Mouse (Mus musculus): ENCODE data around the gene Slc38a3. TPM values are rescaled to one million over a fixed set of nuclear protein-coding genes. Genes with fewer than 3 reads are reported as not detected.

Slc38a3 gene
- polyA plus RNA-seq, 1 experiment from 2014 or later, result 7.2 TPM

DNA sequence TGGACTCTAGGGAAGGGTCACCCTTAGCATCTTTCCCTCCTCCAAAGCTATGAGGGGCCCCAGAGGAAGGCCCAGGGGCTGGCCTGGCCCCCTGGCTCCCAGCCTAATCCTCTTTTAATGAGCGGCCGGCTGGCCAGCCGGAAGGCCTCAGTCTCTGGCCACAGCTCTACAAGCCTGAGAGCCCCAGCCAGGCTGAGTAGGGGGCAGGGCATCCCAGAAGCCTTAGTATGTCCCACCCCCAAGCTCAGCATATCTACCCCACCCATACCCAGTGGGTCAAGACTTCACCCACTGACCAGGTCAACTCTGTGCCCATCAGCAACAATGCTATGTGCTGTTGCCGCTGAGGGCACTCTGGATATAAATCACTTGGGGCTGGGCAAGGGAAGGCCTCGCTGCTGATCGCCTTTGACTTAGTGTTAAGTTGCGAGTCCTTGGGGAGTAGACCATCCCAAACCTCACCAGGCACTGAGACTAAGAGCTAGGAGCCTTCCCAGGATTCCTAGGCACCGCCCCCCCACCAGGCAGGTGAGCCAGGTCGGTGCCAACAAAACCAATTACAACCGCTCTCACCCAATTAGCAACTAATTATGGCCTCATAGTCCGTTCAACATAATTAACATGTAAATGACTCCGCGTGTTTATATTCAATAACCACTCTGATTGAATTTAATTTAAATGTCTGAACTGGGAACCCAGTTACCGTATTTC, 28.6 kb upstream of the Slc38a3 start:
- Histone ChIP-seq H3K9me3 (ENCODE audit: control insufficient read depth, low read length) (no peaks in the 10 kb centered on the region), H3K9ac (ENCODE audit: low read length) (no peak overlapping the region), H3K27me3 (ENCODE audit: control insufficient read depth, insufficient read depth, low read length) (no peaks in the 10 kb centered on the region), H3K36me3 (ENCODE audit: control insufficient read depth, insufficient read depth, low read length) (no peaks in the 10 kb centered on the region; the same call in 1 of the 2 replicates), H3K4me2 (ENCODE audit: low read depth) (no peak overlapping the region), H3K4me1 (ENCODE audit: control insufficient read depth, insufficient read depth, low read length) (peaks cover 39% of the 10 kb centered on the region), H3K4me3 (ENCODE audit: low read depth, low read length) (no peak overlapping the region), H3K27ac (ENCODE audit: low read depth, low read length) (no peak overlapping the region)
- DNase-seq (ENCODE audit: low spot score) (no peak), ATAC-seq (ENCODE audit: insufficient read depth, low FRiP score, low TSS enrichment) (no peak)
- WGBS, result 10% methylated on average over 14 of the region's 14 CpGs

DNA sequence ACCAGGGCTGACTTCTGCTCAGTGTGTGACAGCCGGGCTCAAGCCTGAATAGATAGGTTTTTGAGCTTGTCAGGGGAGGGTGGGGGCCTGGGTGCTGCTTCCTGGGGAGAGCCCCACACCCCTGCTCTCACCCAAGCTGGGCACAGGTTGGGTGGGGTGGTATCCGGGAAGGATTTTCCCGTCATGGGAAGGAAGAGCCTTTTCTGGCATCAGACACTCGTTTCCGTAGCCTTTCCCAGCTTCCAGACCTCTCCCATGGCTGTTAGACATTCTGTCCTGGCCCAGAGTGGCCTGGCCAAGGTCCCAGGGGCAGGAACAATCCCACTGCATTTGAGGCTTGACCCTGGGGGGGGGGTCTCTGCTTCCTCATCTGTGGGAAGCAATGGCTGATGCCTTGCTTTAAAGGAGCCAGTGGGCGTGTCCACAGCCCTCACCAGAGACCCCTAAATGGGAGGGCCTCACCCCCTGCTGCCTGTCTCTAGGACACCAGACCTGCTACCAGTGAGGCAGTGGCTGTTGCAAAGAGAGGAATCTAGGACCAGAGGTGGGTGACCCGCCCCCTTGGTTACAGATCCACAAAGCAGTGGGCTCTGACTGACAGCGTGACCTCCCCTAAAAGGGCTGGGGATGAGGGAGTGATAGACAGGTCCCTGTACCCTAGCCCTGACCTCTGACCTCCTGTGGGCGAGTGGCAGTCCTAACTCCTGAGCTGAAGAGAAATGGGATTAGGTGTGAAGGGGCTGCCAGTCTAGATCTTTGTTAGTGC, 27.7 kb upstream of the Slc38a3 start:
- H3K36me3 ChIP-seq (ENCODE audit: control insufficient read depth, insufficient read depth, low read length), result no peaks in the 10 kb centered on the region; the same call in 1 of the 2 replicates
- ATAC-seq (ENCODE audit: insufficient read depth, low FRiP score, low TSS enrichment), result no peak

DNA sequence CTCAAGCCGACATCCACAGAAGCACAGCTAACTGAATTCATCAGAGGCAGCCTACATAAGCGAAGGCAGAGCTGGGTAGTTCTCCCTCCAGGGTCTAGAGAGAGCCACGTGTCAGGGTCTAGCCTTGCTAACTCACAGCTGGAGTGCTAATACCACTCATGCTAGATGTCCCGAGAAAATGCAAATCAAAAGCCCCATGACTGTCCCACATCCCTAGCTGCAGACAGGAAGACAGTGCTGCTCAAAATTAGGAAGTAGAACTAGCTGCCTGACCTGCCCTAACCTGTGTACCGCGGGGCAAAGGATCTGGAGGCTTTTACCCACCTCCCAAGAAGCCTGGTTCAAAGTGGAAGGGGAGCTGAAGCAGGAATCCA, 26.8 kb upstream of the Slc38a3 start:
- peaks cover 39% of the 10 kb centered on the region for H3K4me1 ChIP-seq (ENCODE audit: control insufficient read depth, insufficient read depth, low read length)
- H3K9ac ChIP-seq (ENCODE audit: low read length), result no peak overlapping the region
- H3K4me3 ChIP-seq (ENCODE audit: low read depth, low read length), result no peak overlapping the region
- H3K27me3 ChIP-seq (ENCODE audit: control insufficient read depth, insufficient read depth, low read length), result no peaks in the 10 kb centered on the region
- DNase-seq (ENCODE audit: low spot score), result no peak
- no peaks in the 10 kb centered on the region for H3K9me3 ChIP-seq (ENCODE audit: control insufficient read depth, low read length)
- ATAC-seq (ENCODE audit: insufficient read depth, low FRiP score, low TSS enrichment), result no peak
- no peak overlapping the region for H3K27ac ChIP-seq (ENCODE audit: low read depth, low read length)
- no peaks in the 10 kb centered on the region; the same call in 1 of the 2 replicates for H3K36me3 ChIP-seq (ENCODE audit: control insufficient read depth, insufficient read depth, low read length)
- WGBS, result 48% methylated on average over 6 of the region's 6 CpGs
- H3K4me2 ChIP-seq (ENCODE audit: low read depth), result no peak overlapping the region

More for the DNA sequence above, 27.7 kb upstream of the Slc38a3 start:
- H3K9ac ChIP-seq (ENCODE audit: low read length), result no peak overlapping the region
- no peak overlapping the region for H3K27ac ChIP-seq (ENCODE audit: low read depth, low read length)
- 24% methylated on average over 9 of the region's 9 CpGs for WGBS
- H3K4me3 ChIP-seq (ENCODE audit: low read depth, low read length), result no peak overlapping the region
- H3K4me1 ChIP-seq (ENCODE audit: control insufficient read depth, insufficient read depth, low read length), result peaks cover 39% of the 10 kb centered on the region
- DNase-seq (ENCODE audit: low spot score), result no peak
- H3K27me3 ChIP-seq (ENCODE audit: control insufficient read depth, insufficient read depth, low read length), result no peaks in the 10 kb centered on the region
- no peak overlapping the region for H3K4me2 ChIP-seq (ENCODE audit: low read depth)
- no peaks in the 10 kb centered on the region for H3K9me3 ChIP-seq (ENCODE audit: control insufficient read depth, low read length)

DNA sequence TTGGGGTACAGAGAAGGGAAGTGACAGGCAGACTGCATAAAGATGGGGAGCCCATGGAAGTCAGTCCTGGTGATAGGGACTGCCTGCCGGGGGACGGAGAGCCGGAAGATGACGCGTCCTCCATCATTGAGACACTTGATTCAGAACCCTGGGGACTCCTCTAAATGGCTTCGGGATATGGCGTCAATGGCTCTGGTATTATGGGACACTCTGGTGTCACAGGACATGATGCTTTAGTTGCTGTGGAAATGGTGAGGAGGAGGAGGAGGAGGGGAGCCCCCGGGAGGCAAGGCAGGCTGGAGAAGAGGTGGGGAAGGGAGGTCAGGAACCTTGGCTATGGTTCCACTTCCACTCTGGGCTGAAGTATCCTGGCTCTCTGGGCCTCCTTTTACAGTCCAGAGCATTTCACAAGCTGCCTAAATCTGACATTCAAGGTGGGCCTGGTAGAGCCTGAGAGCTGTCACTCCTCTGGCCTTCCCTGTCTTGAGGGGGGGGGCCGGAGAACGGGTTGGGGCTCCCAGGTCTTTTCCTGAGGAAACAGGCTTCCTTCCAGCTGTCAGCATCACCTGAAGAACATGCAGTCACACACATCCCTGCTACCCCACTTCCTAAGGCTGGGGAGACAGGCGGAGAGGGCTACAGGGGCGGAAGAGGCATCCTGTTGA, 26.2 kb upstream of the Slc38a3 start:
- Histone ChIP-seq H3K4me2 (ENCODE audit: low read depth) (no peak overlapping the region), H3K27me3 (ENCODE audit: control insufficient read depth, insufficient read depth, low read length) (no peaks in the 10 kb centered on the region), H3K9me3 (ENCODE audit: control insufficient read depth, low read length) (no peaks in the 10 kb centered on the region), H3K27ac (ENCODE audit: low read depth, low read length) (no peak overlapping the region), H3K36me3 (ENCODE audit: control insufficient read depth, insufficient read depth, low read length) (no peaks in the 10 kb centered on the region; the same call in 1 of the 2 replicates), H3K4me1 (ENCODE audit: control insufficient read depth, insufficient read depth, low read length) (peaks cover 39% of the 10 kb centered on the region), H3K4me3 (ENCODE audit: low read depth, low read length) (no peak overlapping the region), H3K9ac (ENCODE audit: low read length) (no peak overlapping the region)
- no peak for ATAC-seq (ENCODE audit: insufficient read depth, low FRiP score, low TSS enrichment)
- DNase-seq (ENCODE audit: low spot score), result no peak
- 83% methylated on average over 12 of the region's 12 CpGs for WGBS

DNA sequence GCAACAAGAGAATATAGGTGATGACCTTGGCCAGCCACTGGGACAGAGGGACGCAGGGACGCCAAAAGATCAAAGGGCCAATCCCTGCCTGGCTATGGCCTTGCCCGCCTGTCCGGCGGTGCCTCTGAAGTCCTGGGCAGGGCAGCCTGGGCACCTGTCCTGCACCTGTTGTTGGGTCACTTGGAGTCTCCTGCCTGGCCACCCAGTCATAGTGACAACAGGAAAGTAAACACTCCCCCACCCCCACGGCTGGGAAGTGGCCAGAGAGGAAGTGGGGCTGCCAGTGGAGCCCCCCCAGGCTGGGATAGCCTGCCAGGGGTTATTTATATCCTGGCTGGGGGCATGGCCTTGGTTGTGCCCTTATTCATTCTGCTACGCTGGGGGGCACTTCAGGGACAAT, 25.3 kb upstream of the Slc38a3 start:
- no peak for ATAC-seq (ENCODE audit: insufficient read depth, low FRiP score, low TSS enrichment)
- no peak for DNase-seq (ENCODE audit: low spot score)
- Histone ChIP-seq H3K9ac (ENCODE audit: low read length) (no peak overlapping the region), H3K4me2 (ENCODE audit: low read depth) (no peak overlapping the region), H3K27me3 (ENCODE audit: control insufficient read depth, insufficient read depth, low read length) (no peaks in the 10 kb centered on the region), H3K36me3 (ENCODE audit: control insufficient read depth, insufficient read depth, low read length) (no peaks in the 10 kb centered on the region; the same call in 1 of the 2 replicates), H3K27ac (ENCODE audit: low read depth, low read length) (no peak overlapping the region), H3K4me3 (ENCODE audit: low read depth, low read length) (no peak overlapping the region), H3K9me3 (ENCODE audit: control insufficient read depth, low read length) (no peaks in the 10 kb centered on the region), H3K4me1 (ENCODE audit: control insufficient read depth, insufficient read depth, low read length) (peaks cover 29% of the 10 kb centered on the region)
- WGBS, result 75% methylated on average over 7 of the region's 7 CpGs

DNA sequence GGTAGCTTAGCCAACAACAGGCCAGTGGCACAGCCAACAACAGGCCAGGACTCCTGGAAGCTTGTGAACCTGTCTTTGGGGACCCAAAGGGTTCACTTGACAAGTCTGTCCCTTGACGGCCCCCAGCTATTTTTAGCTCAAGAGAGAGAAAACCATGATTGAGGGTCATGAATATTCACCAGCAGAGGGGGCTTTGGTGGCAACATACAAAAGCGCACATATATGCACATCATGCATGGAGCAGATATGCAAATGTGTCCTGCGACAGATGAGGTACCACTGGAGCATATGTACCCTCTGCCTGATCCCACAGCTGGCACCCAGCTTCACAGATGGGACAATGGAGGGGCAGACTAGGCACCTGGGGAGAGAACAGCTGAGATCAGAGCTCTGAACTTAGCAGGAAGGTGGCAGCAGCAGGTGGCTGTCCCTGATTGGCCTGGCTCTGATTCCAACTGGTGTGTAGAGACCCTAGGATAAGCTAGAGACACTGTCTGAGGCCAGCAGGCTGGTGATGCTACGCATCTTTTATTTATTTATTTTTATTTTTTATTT, 24.2 kb upstream of the Slc38a3 start:
- 68% methylated on average over 4 of the region's 4 CpGs for WGBS

DNA sequence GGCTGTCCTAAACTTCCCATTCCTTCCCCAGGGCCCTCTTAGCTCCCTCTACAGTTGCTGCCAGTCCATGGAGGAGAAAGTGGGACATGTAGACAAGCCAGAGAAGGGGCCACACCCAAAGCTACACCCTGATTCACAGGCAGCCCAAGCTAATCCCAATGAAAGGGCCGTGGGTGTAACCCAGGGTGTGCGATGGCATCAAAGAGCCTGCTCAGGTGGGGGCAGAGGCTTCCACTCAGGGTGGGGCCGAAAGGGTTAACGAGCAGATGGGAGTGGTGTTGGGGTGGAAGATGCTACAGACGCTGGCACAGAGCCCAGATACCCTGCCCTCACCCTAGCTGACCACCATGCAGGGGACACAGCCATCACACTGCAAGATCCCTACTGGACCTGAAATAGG, 23.5 kb upstream of the Slc38a3 start:
- Histone ChIP-seq H3K27me3 (ENCODE audit: control insufficient read depth, insufficient read depth, low read length) (no peaks in the 10 kb centered on the region), H3K27ac (ENCODE audit: low read depth, low read length) (no peak overlapping the region)
- 78% methylated on average over 5 of the region's 5 CpGs for WGBS

More for the DNA sequence above, 24.2 kb upstream of the Slc38a3 start:
- Histone ChIP-seq H3K9me3 (ENCODE audit: control insufficient read depth, low read length) (no peaks in the 10 kb centered on the region), H3K4me3 (ENCODE audit: low read depth, low read length) (no peak overlapping the region), H3K27me3 (ENCODE audit: control insufficient read depth, insufficient read depth, low read length) (no peaks in the 10 kb centered on the region), H3K9ac (ENCODE audit: low read length) (no peak overlapping the region), H3K36me3 (ENCODE audit: control insufficient read depth, insufficient read depth, low read length) (no peaks in the 10 kb centered on the region; the same call in 1 of the 2 replicates), H3K4me2 (ENCODE audit: low read depth) (no peak overlapping the region), H3K27ac (ENCODE audit: low read depth, low read length) (no peak overlapping the region), H3K4me1 (ENCODE audit: control insufficient read depth, insufficient read depth, low read length) (peaks cover 18% of the 10 kb centered on the region)
- ATAC-seq (ENCODE audit: insufficient read depth, low FRiP score, low TSS enrichment) (no peak), DNase-seq (ENCODE audit: low spot score) (no peak)

DNA sequence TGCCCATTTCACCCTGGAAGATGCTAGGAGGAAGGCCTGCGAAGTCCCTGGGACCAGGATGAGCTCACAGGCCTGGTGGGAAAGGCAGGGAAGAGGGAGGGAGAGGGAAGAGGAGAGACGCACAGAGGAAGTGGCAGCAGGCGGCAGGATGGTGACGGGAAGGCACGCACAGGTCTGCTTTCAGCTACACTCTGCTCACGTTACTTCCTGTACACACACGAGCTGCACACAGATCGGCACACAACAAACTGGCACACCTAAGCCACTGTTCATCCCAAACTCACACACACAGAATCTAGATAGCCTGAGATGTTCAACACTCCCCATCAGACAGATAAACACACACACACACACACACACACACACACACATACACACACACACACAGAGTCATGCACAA, 21.1 kb upstream of the Slc38a3 start:
- no peaks in the 10 kb centered on the region for H3K9me3 ChIP-seq (ENCODE audit: control insufficient read depth, low read length)
- 75% methylated on average over 8 of the region's 8 CpGs for WGBS
- H3K4me3 ChIP-seq (ENCODE audit: low read depth, low read length), result no peak overlapping the region
- no peak overlapping the region for H3K9ac ChIP-seq (ENCODE audit: low read length)
- DNase-seq (ENCODE audit: low spot score) (no peak), ATAC-seq (ENCODE audit: insufficient read depth, low FRiP score, low TSS enrichment) (no peak)
- H3K4me1 ChIP-seq (ENCODE audit: control insufficient read depth, insufficient read depth, low read length), result no peaks in the 10 kb centered on the region
- H3K27ac ChIP-seq (ENCODE audit: low read depth, low read length), result no peak overlapping the region
- no peaks in the 10 kb centered on the region; the same call in none of the 2 replicates for H3K36me3 ChIP-seq (ENCODE audit: control insufficient read depth, insufficient read depth, low read length)
- H3K4me2 ChIP-seq (ENCODE audit: low read depth), result no peak overlapping the region
- no peaks in the 10 kb centered on the region for H3K27me3 ChIP-seq (ENCODE audit: control insufficient read depth, insufficient read depth, low read length)

More for the DNA sequence above, 23.5 kb upstream of the Slc38a3 start:
- ATAC-seq (ENCODE audit: insufficient read depth, low FRiP score, low TSS enrichment), result no peak
- Histone ChIP-seq H3K36me3 (ENCODE audit: control insufficient read depth, insufficient read depth, low read length) (no peaks in the 10 kb centered on the region; the same call in none of the 2 replicates), H3K4me1 (ENCODE audit: control insufficient read depth, insufficient read depth, low read length) (peaks cover 12% of the 10 kb centered on the region), H3K4me3 (ENCODE audit: low read depth, low read length) (no peak overlapping the region), H3K9me3 (ENCODE audit: control insufficient read depth, low read length) (no peaks in the 10 kb centered on the region), H3K9ac (ENCODE audit: low read length) (no peak overlapping the region), H3K4me2 (ENCODE audit: low read depth) (no peak overlapping the region)
- DNase-seq (ENCODE audit: low spot score), result no peak

All from neural tube, embryonic 11.5 days (tissue).